Mouse (Mus musculus) myocyte (in vitro differentiated cells): ENCODE results near the gene Gstt1.

ENCODE experiments used
- CEBPB ChIP-seq: IDR thresholded peaks from 2 replicates; pipeline ENCODE4 v1.6.1; 2011; ENCODE audit warnings: mild to moderate bottlenecking, moderate library complexity; ENCODE audit not compliant: poor library complexity, insufficient read depth, severe bottlenecking
- E2F4 ChIP-seq: IDR thresholded peaks from one replicate; pipeline ENCODE4 v1.6.1; 2011; ENCODE audit warnings: mild to moderate bottlenecking, control low read depth, moderate library complexity; ENCODE audit not compliant: insufficient read depth
- MAX ChIP-seq: IDR thresholded peaks from one replicate; pipeline ENCODE4 v1.6.1; 2011; ENCODE audit warnings: low read depth, mild to moderate bottlenecking, control low read depth
- MYOD1 ChIP-seq, 3 experiments: IDR thresholded peaks; one replicate each; pipeline ENCODE4 v1.6.1; 2011; ENCODE audit warnings: control low read depth in 2 of 3, low read depth in 2 of 3, mild to moderate bottlenecking in 2 of 3, moderate library complexity in 1 of 3; ENCODE audit not compliant: insufficient read length in 2 of 3, control insufficient read depth in 1 of 3
- MYOG ChIP-seq, 3 experiments: IDR thresholded peaks; one replicate each; pipeline ENCODE4 v1.6.1; 2011; ENCODE audit warnings: control low read depth in 2 of 3, low read depth in 2 of 3, mild to moderate bottlenecking in 2 of 3; ENCODE audit not compliant: insufficient read length in 2 of 3, control insufficient read depth in 1 of 3, insufficient read depth in 1 of 3
- POLR2A ChIP-seq: IDR thresholded peaks from one replicate; pipeline ENCODE4 v1.6.1; 2011; ENCODE audit warnings: low read depth, mild to moderate bottlenecking, control low read depth, moderate library complexity; ENCODE audit not compliant: insufficient read length
- POLR2AphosphoS2 ChIP-seq: IDR thresholded peaks from one replicate; pipeline ENCODE4 v1.6.1; 2011; ENCODE audit warnings: low read depth, control low read depth; ENCODE audit not compliant: insufficient read length
- REST ChIP-seq: IDR thresholded peaks from one replicate; pipeline ENCODE4 v1.6.1; 2011; ENCODE audit warnings: mild to moderate bottlenecking, control low read depth, moderate library complexity; ENCODE audit not compliant: insufficient read depth, insufficient read length
- TCF12 ChIP-seq: IDR thresholded peaks from one replicate; pipeline ENCODE4 v1.6.1; 2011; ENCODE audit warnings: mild to moderate bottlenecking, control low read depth; ENCODE audit not compliant: poor library complexity, insufficient read depth, severe bottlenecking
- TCF3 ChIP-seq: IDR thresholded peaks from one replicate; pipeline ENCODE4 v1.6.1; 2011; ENCODE audit warnings: low read depth, control low read depth; ENCODE audit not compliant: insufficient read length
- USF1 ChIP-seq: IDR thresholded peaks from one replicate; pipeline ENCODE4 v1.6.1; 2011; ENCODE audit warnings: low read depth, mild to moderate bottlenecking, control low read depth, moderate library complexity

GRCm38 (mm10) chr10:75829529-75830274 is 31.3 kb upstream of the Gstt1 start:
- TF ChIP-seq MAX (no peak), MYOG (IDR thresholded peaks at IDR 0.05; ENCODE audit: control insufficient read depth in 1 of 3, insufficient read depth in 1 of 3, insufficient read length in 2 of 3, low read depth in 2 of 3) (no peak), TCF12 (no peak), USF1 (no peak), MYOD1 (IDR thresholded peaks at IDR 0.05; ENCODE audit: control insufficient read depth in 1 of 3, insufficient read length in 2 of 3, low read depth in 2 of 3) (no peak), E2F4 (no peak), POLR2A (no peak), CEBPB (no peak), POLR2AphosphoS2 (no peak), TCF3 (no peak), REST (no peak)
